Mouse (Mus musculus): Measurements from ENCODE around the gene Alkbh1.

Alkbh1 gene

GRCm38 (mm10) chr12:87418921-87419320 lies 24.9 kb downstream of the Alkbh1 start:
- in situ Hi-C loops (cut with MboI, MseI): no loop called here

GRCm38 (mm10) chr12:87416690-87417089 lies 27.1 kb downstream of the Alkbh1 start:
- in situ Hi-C loops (cut with MboI, MseI): no loop called here

GRCm38 (mm10) chr12:87415358-87415757 lies 28.5 kb downstream of the Alkbh1 start:
- in situ Hi-C loops (cut with MboI, MseI): no loop called here

- in situ Hi-C loops (cut with MboI, MseI): no loop called here
Observed at GRCm38 (mm10) chr12:87413179-87413790, 30.5 kb downstream of the Alkbh1 start.

GRCm38 (mm10) chr12:87410999-87411398 lies 32.8 kb downstream of the Alkbh1 start:
- in situ Hi-C loops (cut with MboI, MseI): no loop called here

GRCm38 (mm10) chr12:87409123-87409522 lies 34.7 kb downstream of the Alkbh1 start:
- in situ Hi-C loops (cut with MboI, MseI): no loop called here

- in situ Hi-C loops (cut with MboI, MseI): no loop called here
Observed at GRCm38 (mm10) chr12:87407869-87408605, 35.8 kb downstream of the Alkbh1 start.

GRCm38 (mm10) chr12:87405721-87406120 lies 38.1 kb downstream of the Alkbh1 start:
- in situ Hi-C loops (cut with MboI, MseI): no loop called here

GRCm38 (mm10) chr12:87405165-87405564 lies 38.7 kb downstream of the Alkbh1 start:
- in situ Hi-C loops (cut with MboI, MseI): no loop called here

- in situ Hi-C loops (cut with MboI, MseI): no loop called here
Observed at GRCm38 (mm10) chr12:87401883-87402282, 41.9 kb downstream of the Alkbh1 start.

GRCm38 (mm10) chr12:87399119-87399819 lies 44.5 kb downstream of the Alkbh1 start:
- in situ Hi-C loops (cut with MboI, MseI): no loop called here

- in situ Hi-C loops (cut with MboI, MseI): no loop called here
Observed at GRCm38 (mm10) chr12:87397811-87398417, 45.9 kb downstream of the Alkbh1 start.

- in situ Hi-C loops (cut with MboI, MseI): no loop called here
Observed at GRCm38 (mm10) chr12:87397126-87397525, 46.7 kb downstream of the Alkbh1 start.

GRCm38 (mm10) chr12:87394316-87394715 lies 49.5 kb downstream of the Alkbh1 start:
- in situ Hi-C loops (cut with MboI, MseI): no loop called here

- in situ Hi-C loops (cut with MboI, MseI): no loop called here
Observed at GRCm38 (mm10) chr12:87393447-87394145, 50.2 kb downstream of the Alkbh1 start.

GRCm38 (mm10) chr12:87391355-87391754 lies 52.5 kb downstream of the Alkbh1 start:
- in situ Hi-C loops (cut with MboI, MseI): no loop called here

GRCm38 (mm10) chr12:87389231-87389630 lies 54.6 kb downstream of the Alkbh1 start:
- in situ Hi-C loops (cut with MboI, MseI): no loop called here

- in situ Hi-C loops (cut with MboI, MseI): no loop called here
Observed at GRCm38 (mm10) chr12:87388122-87388774, 55.6 kb downstream of the Alkbh1 start, which contains the start of gene Sptlc2. Sptlc2 (minus strand) TSS chr12:87388355.

GRCm38 (mm10) chr12:87387171-87388121 lies 56.4 kb downstream of the Alkbh1 start:
- in situ Hi-C loops (cut with MboI, MseI): no loop called here

- in situ Hi-C loops (cut with MboI, MseI): no loop called here
Observed at GRCm38 (mm10) chr12:87385051-87385450, 58.8 kb downstream of the Alkbh1 start.
